In the genomic region with DNA sequence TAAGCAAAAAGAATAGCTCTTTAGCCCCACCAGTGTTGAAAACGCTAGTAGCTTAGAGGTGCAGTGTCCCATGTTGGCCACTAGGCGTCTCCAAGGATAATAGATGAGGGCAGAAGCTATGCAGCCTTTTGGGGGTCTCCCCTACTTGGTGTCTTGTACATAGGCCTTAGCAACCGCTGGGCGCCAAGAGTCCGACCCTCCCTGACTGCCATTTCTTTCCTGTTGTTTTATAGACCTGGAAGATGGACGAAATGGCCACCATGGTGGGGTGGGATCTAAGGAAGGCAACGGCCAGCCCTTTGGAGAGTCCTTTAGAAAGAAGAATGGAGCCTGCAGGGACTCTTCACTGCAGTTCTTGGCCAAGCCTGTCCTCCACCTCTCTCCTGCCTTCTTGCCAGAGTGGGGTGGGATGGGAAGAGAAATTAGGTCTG, we compare ENCODE assay signal across 8 mouse cellular contexts. TPM values are rescaled to one million over a fixed set of nuclear protein-coding genes. Genes with fewer than 3 reads are reported as not detected.
DNase-seq lines count a peak whose midpoint lies in the region; ATAC-seq lines count a peak whose summit lies in the region.

No protein-coding gene starts in this region.

- H3K4me3 ChIP-seq in forebrain, embryonic 13.5 days: no peak overlapping the region
- no peak overlapping the region for H3K4me3 ChIP-seq in hindbrain, embryonic 16.5 days (ENCODE audit: low read length)
- no peak overlapping the region for H3K4me3 ChIP-seq in midbrain, embryonic 12.5 days

- H3K27me3 ChIP-seq in forebrain, embryonic 13.5 days: peaks cover 46% of the 10 kb centered on the region
- peaks cover 19% of the 10 kb centered on the region for H3K27me3 ChIP-seq in hindbrain, embryonic 16.5 days (replicated peaks; ENCODE audit: control insufficient read depth, insufficient read depth, low read length)
- peaks cover 43% of the 10 kb centered on the region for H3K27me3 ChIP-seq in midbrain, embryonic 12.5 days

- no peak overlapping the region for H3K4me2 ChIP-seq in forebrain, embryonic 13.5 days
- H3K4me2 ChIP-seq in hindbrain, embryonic 16.5 days (ENCODE audit: low read length): no peak overlapping the region
- H3K4me2 ChIP-seq in midbrain, embryonic 12.5 days (replicated peaks): no peak overlapping the region

- peak; percentile 15; the same call in 1 of the 2 replicates for ATAC-seq in forebrain, embryonic 13.5 days
- peak; percentile 62 for ATAC-seq in hindbrain, embryonic 16.5 days
- peak; percentile 21; the same call in 1 of the 2 replicates for ATAC-seq in midbrain, embryonic 12.5 days (ENCODE audit: low FRiP score, low read depth)

- peaks cover 31% of the 10 kb centered on the region for H3K4me1 ChIP-seq in forebrain, embryonic 13.5 days
- H3K4me1 ChIP-seq in hindbrain, embryonic 16.5 days (ENCODE audit: control insufficient read depth, insufficient read depth, low read depth, low read length): peaks cover 22% of the 10 kb centered on the region
- peaks cover 22% of the 10 kb centered on the region for H3K4me1 ChIP-seq in midbrain, embryonic 12.5 days

- no peak overlapping the region for H3K9ac ChIP-seq in forebrain, embryonic 13.5 days
- no peak overlapping the region for H3K9ac ChIP-seq in hindbrain, embryonic 16.5 days (ENCODE audit: low read depth, low read length)
- no peak overlapping the region for H3K9ac ChIP-seq in midbrain, embryonic 12.5 days (replicated peaks)

- no peak overlapping the region for H3K27ac ChIP-seq in forebrain, embryonic 13.5 days
- no peak overlapping the region; the same call in 1 of the 2 replicates for H3K27ac ChIP-seq in hindbrain, embryonic 16.5 days (ENCODE audit: low read depth, low read length)
- H3K27ac ChIP-seq in midbrain, embryonic 12.5 days (replicated peaks): no peak overlapping the region

- H3K36me3 ChIP-seq in forebrain, embryonic 13.5 days (ENCODE audit: poor library complexity, severe bottlenecking): no peaks in the 10 kb centered on the region
- no peaks in the 10 kb centered on the region for H3K36me3 ChIP-seq in hindbrain, embryonic 16.5 days (ENCODE audit: control insufficient read depth, insufficient read depth, low read length)
- H3K36me3 ChIP-seq in midbrain, embryonic 12.5 days: no peaks in the 10 kb centered on the region

- DNase-seq in layer of hippocampus, adult 11-12 months (ENCODE audit: low spot score): peak; percentile 61
- no peak for DNase-seq in layer of hippocampus, adult 9-10 months (ENCODE audit: low spot score)
- peak; percentile 47 for DNase-seq in c-Kit-negative CD71-positive TER-119-positive erythroid progenitor cells, embryonic 14.5 days (ENCODE audit: low read depth, low spot score)
- DNase-seq in left cerebral cortex, postnatal 4 days: peak; percentile 53
- peak; percentile 60 to 74 for DNase-seq in spleen, postnatal 4 days (ENCODE audit: low spot score in 2 of 2)

- WGBS in forebrain, embryonic 13.5 days: 11% methylated on average over 7 of the region's 7 CpGs
- 10% methylated on average over 7 of the region's 7 CpGs for WGBS in hindbrain, embryonic 16.5 days
- 14% methylated on average over 7 of the region's 7 CpGs for WGBS in midbrain, embryonic 12.5 days

- H3K9me3 ChIP-seq in forebrain, embryonic 13.5 days (replicated peaks): no peaks in the 10 kb centered on the region
- no peaks in the 10 kb centered on the region for H3K9me3 ChIP-seq in hindbrain, embryonic 16.5 days (ENCODE audit: control insufficient read depth, low read length)
- H3K9me3 ChIP-seq in midbrain, embryonic 12.5 days: no peaks in the 10 kb centered on the region

- intact Hi-C loops in left cerebral cortex, postnatal 4 days (cut with DNase I): loop anchor here (10.0 kb wide), 3 partner anchors 164 to 384 kb away; no protein-coding TSS in a partner anchor

RNA-seq across cellular contexts. Expression of gene Dhrs3, which starts 1.9 kb away (rescaled TPM):
- 5.9 and 6.8 TPM in 2 replicates for polyA plus RNA-seq in forebrain, embryonic 13.5 days (2015; fragmentation: Nextera tagmentation; extraction: Ambion mirVana)
- polyA plus RNA-seq in hindbrain, embryonic 16.5 days (2015; fragmentation: Nextera tagmentation; extraction: Ambion mirVana): 51.8 and 55.7 TPM in 2 replicates
- 10 to 100 TPM; 16.4 to 22.8 TPM for total RNA-seq in left cerebral cortex, postnatal 4 days (2021)
- polyA plus RNA-seq in midbrain, embryonic 12.5 days (2016; fragmentation: Nextera tagmentation; extraction: Ambion mirVana): 9.8 and 13.6 TPM in 2 replicates
